8 mouse cellular contexts compared by ENCODE assay signal in genomic region chr2:79087600-79088205, GRCm38 (mm10).
DNase-seq lines count a peak whose midpoint lies in the region; ATAC-seq and TF ChIP-seq lines count a peak whose summit lies in the region.

No protein-coding gene starts in this region.

- no peak for DNase-seq in CH12.LX (ENCODE audit: extremely low read depth)
- DNase-seq in embryonic facial prominence, embryonic 14.5 days (ENCODE audit: low spot score) = peak; percentile 80
- DNase-seq in limb, embryonic 11.5 days (ENCODE audit: low spot score) = peak; percentile 45
- DNase-seq in forebrain, embryonic 10.5 days (ENCODE audit: extremely low spot score, low spot score) = no peak
- DNase-seq in layer of hippocampus, adult 9-11 months = no peak
- no peak for DNase-seq in frontal cortex, postnatal 36 days (ENCODE audit: low spot score in 2 of 2)

- H3K79me2 ChIP-seq in CH12.LX (replicated peaks; ENCODE audit: control insufficient read depth, extremely low read depth, insufficient read depth, poor library complexity, severe bottlenecking) = no peaks in the 10 kb centered on the region

- ATAC-seq in forebrain, embryonic 12.5 days (ENCODE audit: low FRiP score) = 0 out of 2 replicates have a peak, but pooled peaks have one; percentile 39
- no peak for ATAC-seq in forebrain, embryonic 13.5 days
- ATAC-seq in embryonic facial prominence, embryonic 14.5 days (ENCODE audit: low read depth) = peak; percentile 81
- ATAC-seq in limb, embryonic 11.5 days (ENCODE audit: insufficient number of reproducible peaks, low FRiP score, low TSS enrichment, low read depth) = peak; percentile 26; the same call in 1 of the 2 replicates

- H3K27me3 ChIP-seq in forebrain, embryonic 12.5 days = no peaks in the 10 kb centered on the region
- no peaks in the 10 kb centered on the region for H3K27me3 ChIP-seq in forebrain, embryonic 13.5 days
- H3K27me3 ChIP-seq in CH12.LX (replicated peaks) = no peaks in the 10 kb centered on the region
- H3K27me3 ChIP-seq in embryonic facial prominence, embryonic 14.5 days (replicated peaks; ENCODE audit: control insufficient read depth, insufficient read depth, low read length) = no peaks in the 10 kb centered on the region
- no peaks in the 10 kb centered on the region for H3K27me3 ChIP-seq in limb, embryonic 11.5 days (ENCODE audit: control insufficient read depth, insufficient read depth, low read length)
- no peaks in the 10 kb centered on the region for H3K27me3 ChIP-seq in forebrain, embryonic 10.5 days (ENCODE audit: poor library complexity, severe bottlenecking)

- H3K9ac ChIP-seq in forebrain, embryonic 12.5 days = no peak overlapping the region
- H3K9ac ChIP-seq in forebrain, embryonic 13.5 days = no peak overlapping the region
- H3K9ac ChIP-seq in CH12.LX (ENCODE audit: insufficient read depth, low read depth) = peak overlapping the region; percentile 35; the same call in 1 of the 2 replicates
- H3K9ac ChIP-seq in embryonic facial prominence, embryonic 14.5 days (ENCODE audit: low read depth, low read length) = no peak overlapping the region
- H3K9ac ChIP-seq in limb, embryonic 11.5 days (ENCODE audit: low read length) = no peak overlapping the region

- dilution Hi-C loops in CH12.LX (cut with MboI; ENCODE audit: extremely low pct_ligation_motif_present, extremely low pct_unique_long_range_greater_than_20kb, low sequenced_read_pairs) = no loop called here

- WGBS in forebrain, embryonic 12.5 days = 82% methylated on average over 9 of the region's 9 CpGs
- WGBS in forebrain, embryonic 13.5 days = 81% methylated on average over 9 of the region's 9 CpGs
- WGBS in embryonic facial prominence, embryonic 14.5 days = 32% methylated on average over 9 of the region's 9 CpGs
- WGBS in limb, embryonic 11.5 days = 18% methylated on average over 9 of the region's 9 CpGs
- 74% methylated on average over 9 of the region's 9 CpGs for WGBS in forebrain, embryonic 10.5 days

- no peak overlapping the region for H3K4me3 ChIP-seq in forebrain, embryonic 12.5 days (replicated peaks)
- H3K4me3 ChIP-seq in forebrain, embryonic 13.5 days = no peak overlapping the region
- H3K4me3 ChIP-seq in CH12.LX (replicated peaks in 1 of 3; ENCODE audit: low read depth in 2 of 3, low read length in 2 of 3, poor library complexity in 1 of 3) = no peak overlapping the region
- H3K4me3 ChIP-seq in embryonic facial prominence, embryonic 14.5 days (ENCODE audit: low read depth, low read length) = peak overlapping the region; percentile 16
- no peak overlapping the region for H3K4me3 ChIP-seq in limb, embryonic 11.5 days (ENCODE audit: low read depth, low read length)
- no peak overlapping the region for H3K4me3 ChIP-seq in forebrain, embryonic 10.5 days

- no peak overlapping the region for H3K27ac ChIP-seq in forebrain, embryonic 12.5 days
- no peak overlapping the region for H3K27ac ChIP-seq in forebrain, embryonic 13.5 days
- H3K27ac ChIP-seq in CH12.LX (ENCODE audit: insufficient read depth, low read depth) = no peak overlapping the region
- 0 out of 2 replicates have a peak overlapping the region, but pooled peaks have one; percentile 22 for H3K27ac ChIP-seq in embryonic facial prominence, embryonic 14.5 days (replicated peaks; ENCODE audit: low read depth, low read length)
- H3K27ac ChIP-seq in limb, embryonic 11.5 days (replicated peaks; ENCODE audit: low read depth, low read length) = no peak overlapping the region
- H3K27ac ChIP-seq in forebrain, embryonic 10.5 days = no peak overlapping the region

- TF ChIP-seq EP300 in CH12.LX (IDR thresholded peaks at IDR 0.05; ENCODE audit: low read length) = no peak

- TF ChIP-seq POLR2A in CH12.LX (IDR thresholded peaks at IDR 0.05; ENCODE audit: low read depth, low read length) = no peak

- no peak for TF ChIP-seq CTCF in CH12.LX (conservative IDR thresholded peaks at IDR 0.05 in 1 of 2, IDR thresholded peaks at IDR 0.05 in 1 of 2; ENCODE audit: low read depth in 2 of 2, low read length in 2 of 2)

- no peaks in the 10 kb centered on the region for H3K4me1 ChIP-seq in forebrain, embryonic 12.5 days
- no peaks in the 10 kb centered on the region for H3K4me1 ChIP-seq in forebrain, embryonic 13.5 days
- peaks cover 4 to 7% of the 10 kb centered on the region in 2 experiments; a peak in 3 of 4 replicates for H3K4me1 ChIP-seq in CH12.LX (ENCODE audit: control insufficient read depth in 1 of 2, insufficient read depth in 2 of 2)
- H3K4me1 ChIP-seq in embryonic facial prominence, embryonic 14.5 days (ENCODE audit: control insufficient read depth, insufficient read depth, low read length) = peaks cover 16% of the 10 kb centered on the region
- H3K4me1 ChIP-seq in limb, embryonic 11.5 days (ENCODE audit: control insufficient read depth, insufficient read depth, low read length) = no peaks in the 10 kb centered on the region
- H3K4me1 ChIP-seq in forebrain, embryonic 10.5 days = peaks cover 6% of the 10 kb centered on the region; the same call in 1 of the 2 replicates

- TF ChIP-seq RAD21 in CH12.LX (IDR thresholded peaks at IDR 0.05; ENCODE audit: low read depth, low read length) = no peak

- no peaks in the 10 kb centered on the region for H3K36me3 ChIP-seq in forebrain, embryonic 12.5 days (replicated peaks)
- no peaks in the 10 kb centered on the region for H3K36me3 ChIP-seq in forebrain, embryonic 13.5 days (ENCODE audit: poor library complexity, severe bottlenecking)
- H3K36me3 ChIP-seq in CH12.LX (replicated peaks in 1 of 2; ENCODE audit: control insufficient read depth in 1 of 2, insufficient read depth in 1 of 2, low read length in 1 of 2) = no peaks in the 10 kb centered on the region
- H3K36me3 ChIP-seq in embryonic facial prominence, embryonic 14.5 days (ENCODE audit: control insufficient read depth, insufficient read depth, low read length) = no peaks in the 10 kb centered on the region
- H3K36me3 ChIP-seq in limb, embryonic 11.5 days (ENCODE audit: control insufficient read depth, insufficient read depth, low read length) = no peaks in the 10 kb centered on the region
- H3K36me3 ChIP-seq in forebrain, embryonic 10.5 days (replicated peaks) = no peaks in the 10 kb centered on the region

- in situ Hi-C loops in CH12.LX (cut with MboI; ENCODE audit: low pct_ligation_motif_present, low pct_unique_long_range_greater_than_20kb, low sequenced_read_pairs) = no loop called here

- no peaks in the 10 kb centered on the region for H3K9me3 ChIP-seq in forebrain, embryonic 12.5 days
- H3K9me3 ChIP-seq in forebrain, embryonic 13.5 days (replicated peaks) = no peaks in the 10 kb centered on the region
- peaks cover 6% of the 10 kb centered on the region for H3K9me3 ChIP-seq in CH12.LX (replicated peaks; ENCODE audit: low read length)
- no peaks in the 10 kb centered on the region for H3K9me3 ChIP-seq in embryonic facial prominence, embryonic 14.5 days (ENCODE audit: control insufficient read depth, low read length)
- no peaks in the 10 kb centered on the region for H3K9me3 ChIP-seq in limb, embryonic 11.5 days (ENCODE audit: control insufficient read depth, low read length)
- H3K9me3 ChIP-seq in forebrain, embryonic 10.5 days = no peaks in the 10 kb centered on the region

- no peak overlapping the region for H3K4me2 ChIP-seq in forebrain, embryonic 12.5 days
- H3K4me2 ChIP-seq in forebrain, embryonic 13.5 days = no peak overlapping the region
- H3K4me2 ChIP-seq in CH12.LX (ENCODE audit: insufficient read depth, low read depth, poor library complexity, severe bottlenecking) = peak overlapping the region; percentile 61; the same call in 1 of the 2 replicates
- peak overlapping the region; percentile 36 for H3K4me2 ChIP-seq in embryonic facial prominence, embryonic 14.5 days (ENCODE audit: low read depth, low read length)
- H3K4me2 ChIP-seq in limb, embryonic 11.5 days (ENCODE audit: low read depth, severe bottlenecking) = no peak overlapping the region; the same call in 1 of the 2 replicates

TF ChIP-seq in CH12.LX, 34 proteins besides CTCF, POLR2A, EP300 and RAD21:
- no peak for TF ChIP-seq RCOR1 (conservative IDR thresholded peaks at IDR 0.05; ENCODE audit: low read depth, low read length)
- no peak for TF ChIP-seq IRF4 (IDR thresholded peaks at IDR 0.05; ENCODE audit: low read depth, low read length)
- TF ChIP-seq MYC (IDR thresholded peaks at IDR 0.05; ENCODE audit: low read depth, low read length) = no peak
- no peak for TF ChIP-seq GABPA (IDR thresholded peaks at IDR 0.05; ENCODE audit: insufficient replicate concordance, low read depth, low read length)
- no peak for TF ChIP-seq ELF1 (IDR thresholded peaks at IDR 0.05; ENCODE audit: low read depth, low read length)
- no peak for TF ChIP-seq ETS1 (conservative IDR thresholded peaks at IDR 0.05; ENCODE audit: low read depth, low read length)
- no peak for TF ChIP-seq TBP (conservative IDR thresholded peaks at IDR 0.05; ENCODE audit: low read depth, low read length)
- no peak for TF ChIP-seq MAFK (IDR thresholded peaks at IDR 0.05; ENCODE audit: insufficient replicate concordance, low read length)
- no peak for TF ChIP-seq POLR2AphosphoS2 (IDR thresholded peaks at IDR 0.05; ENCODE audit: low read depth, low read length)
- no peak for TF ChIP-seq KAT2A (IDR thresholded peaks at IDR 0.05; ENCODE audit: insufficient replicate concordance, low read length)
- TF ChIP-seq USF2 (conservative IDR thresholded peaks at IDR 0.05; ENCODE audit: low read depth, low read length) = no peak
- no peak for TF ChIP-seq PAX5 (IDR thresholded peaks at IDR 0.05; ENCODE audit: low read length)
- TF ChIP-seq HCFC1 (IDR thresholded peaks at IDR 0.05; ENCODE audit: low read depth, low read length) = no peak
- no peak for TF ChIP-seq SIN3A (IDR thresholded peaks at IDR 0.05; ENCODE audit: low read length)
- no peak for TF ChIP-seq ZC3H11A (IDR thresholded peaks at IDR 0.05; ENCODE audit: low read depth, low read length)
- TF ChIP-seq CHD2 (IDR thresholded peaks at IDR 0.05; ENCODE audit: low read length) = no peak
- TF ChIP-seq ZNF384 (IDR thresholded peaks at IDR 0.05; ENCODE audit: low read depth, low read length) = no peak
TF ChIP-seq in CH12.LX: peak in this region for 0.

Comparison
In these comparisons a context has a peak if more than half of its experiments do, and no peak if none do; other contexts are left out.
1. H3K4me2 ChIP-seq: peak in CH12.LX (single experiment) and embryonic facial prominence, embryonic 14.5 days (single experiment); none in forebrain, embryonic 12.5 days (single experiment), forebrain, embryonic 13.5 days (single experiment) and limb, embryonic 11.5 days (single experiment).
2. DNase-seq: peak in embryonic facial prominence, embryonic 14.5 days (single experiment) and limb, embryonic 11.5 days (single experiment); none in CH12.LX (single experiment), forebrain, embryonic 10.5 days (single experiment), layer of hippocampus, adult 9-11 months (single experiment) and frontal cortex, postnatal 36 days (0 of 2).